Mouse (Mus musculus): ENCODE data around the gene Csnk1g2. TPM values are rescaled to one million over a fixed set of nuclear protein-coding genes. Genes with fewer than 3 reads are reported as not detected.

Gene Csnk1g2
- polyA plus RNA-seq, 1 experiment, result 178 TPM

GRCm38 (mm10) chr10:80655406-80656129, 32.9 kb downstream of the Csnk1g2 start:
- peaks cover 18% of the 10 kb centered on the region for H3K79me2 ChIP-seq (ENCODE audit: control insufficient read depth, insufficient read depth)
- H3K27me3 ChIP-seq (ENCODE audit: control insufficient read depth, insufficient read depth, insufficient read length), result no peaks in the 10 kb centered on the region
- no peak for TF ChIP-seq MAX (IDR thresholded peaks at IDR 0.05; ENCODE audit: low read depth)
- no peak for TF ChIP-seq TCF12 (IDR thresholded peaks at IDR 0.05; ENCODE audit: insufficient read depth, poor library complexity, severe bottlenecking)
- TF ChIP-seq POLR2A (IDR thresholded peaks at IDR 0.05; ENCODE audit: insufficient read length, low read depth), result no peak
- no peak for TF ChIP-seq REST (IDR thresholded peaks at IDR 0.05; ENCODE audit: insufficient read depth, insufficient read length)
- no peak for TF ChIP-seq SRF (IDR thresholded peaks at IDR 0.05; ENCODE audit: control insufficient read depth, insufficient read length, low read depth)
- TF ChIP-seq MYOG (IDR thresholded peaks at IDR 0.05; ENCODE audit: control insufficient read depth in 1 of 3, insufficient read depth in 1 of 3, insufficient read length in 2 of 3, low read depth in 2 of 3), result no peak
- no peak for TF ChIP-seq TCF3 (IDR thresholded peaks at IDR 0.05; ENCODE audit: insufficient read length, low read depth)
- no peak for TF ChIP-seq MYOD1 (IDR thresholded peaks at IDR 0.05; ENCODE audit: control insufficient read depth in 1 of 3, insufficient read length in 2 of 3, low read depth in 2 of 3)
- TF ChIP-seq CEBPB (IDR thresholded peaks at IDR 0.05; ENCODE audit: insufficient read depth, poor library complexity, severe bottlenecking), result no peak
- TF ChIP-seq POLR2AphosphoS2 (IDR thresholded peaks at IDR 0.05; ENCODE audit: insufficient read length, low read depth), result no peak
- no peak for TF ChIP-seq E2F4 (IDR thresholded peaks at IDR 0.05; ENCODE audit: insufficient read depth)
- TF ChIP-seq USF1 (IDR thresholded peaks at IDR 0.05; ENCODE audit: low read depth), result no peak
- peak overlapping the region; percentile 97 for H3ac ChIP-seq (ENCODE audit: control insufficient read depth, insufficient read length)
- no peaks in the 10 kb centered on the region for H3K36me3 ChIP-seq (ENCODE audit: control insufficient read depth, insufficient read depth)
- peak overlapping the region; percentile 84 for H3K4me2 ChIP-seq (ENCODE audit: low read depth)
- H3K4me3 ChIP-seq, result peak overlapping the region; percentile 35

GRCm38 (mm10) chr10:80656130-80656862, 33.7 kb downstream of the Csnk1g2 start:
- peak overlapping the region; percentile 97 for H3ac ChIP-seq (ENCODE audit: control insufficient read depth, insufficient read length)
- no peaks in the 10 kb centered on the region for H3K27me3 ChIP-seq (ENCODE audit: control insufficient read depth, insufficient read depth, insufficient read length)
- peaks cover 18% of the 10 kb centered on the region for H3K79me2 ChIP-seq (ENCODE audit: control insufficient read depth, insufficient read depth)
- peak overlapping the region; percentile 94 for H3K4me2 ChIP-seq (ENCODE audit: low read depth)
- peak overlapping the region; percentile 35 for H3K4me3 ChIP-seq
- peak; percentile 70 for TF ChIP-seq POLR2A (IDR thresholded peaks at IDR 0.05; ENCODE audit: insufficient read length, low read depth)
- no peak for TF ChIP-seq USF1 (IDR thresholded peaks at IDR 0.05; ENCODE audit: low read depth)
- TF ChIP-seq REST (IDR thresholded peaks at IDR 0.05; ENCODE audit: insufficient read depth, insufficient read length), result no peak
- TF ChIP-seq MYOD1 (IDR thresholded peaks at IDR 0.05; ENCODE audit: control insufficient read depth in 1 of 3, insufficient read length in 2 of 3, low read depth in 2 of 3), result peak in 1 of 3 experiments; percentile 1
- peak; percentile 73 for TF ChIP-seq POLR2AphosphoS2 (IDR thresholded peaks at IDR 0.05; ENCODE audit: insufficient read length, low read depth)
- TF ChIP-seq TCF3 (IDR thresholded peaks at IDR 0.05; ENCODE audit: insufficient read length, low read depth), result no peak
- no peaks in the 10 kb centered on the region for H3K36me3 ChIP-seq (ENCODE audit: control insufficient read depth, insufficient read depth)

GRCm38 (mm10) chr10:80656863-80657623, 34.4 kb downstream of the Csnk1g2 start, which contains the start of gene Btbd2:
TSS of gene Btbd2 (minus strand) at chr10:80657071.
- peak within 1 kb of the TSS; percentile 35 for H3K4me3 ChIP-seq
- no peaks in the 10 kb centered on the region for H3K27me3 ChIP-seq (ENCODE audit: control insufficient read depth, insufficient read depth, insufficient read length)
- H3ac ChIP-seq (ENCODE audit: control insufficient read depth, insufficient read length), result peak within 1 kb of the TSS; percentile 97
- TF ChIP-seq USF1 (IDR thresholded peaks at IDR 0.05; ENCODE audit: low read depth), result no peak
- TF ChIP-seq REST (IDR thresholded peaks at IDR 0.05; ENCODE audit: insufficient read depth, insufficient read length), result no peak
- TF ChIP-seq TCF3 (IDR thresholded peaks at IDR 0.05; ENCODE audit: insufficient read length, low read depth), result no peak
- TF ChIP-seq SRF (IDR thresholded peaks at IDR 0.05; ENCODE audit: control insufficient read depth, insufficient read length, low read depth), result no peak
- no peak for TF ChIP-seq POLR2A (IDR thresholded peaks at IDR 0.05; ENCODE audit: insufficient read length, low read depth)
- TF ChIP-seq MYOG (IDR thresholded peaks at IDR 0.05; ENCODE audit: control insufficient read depth in 1 of 3, insufficient read depth in 1 of 3, insufficient read length in 2 of 3, low read depth in 2 of 3), result no peak
- no peak for TF ChIP-seq CEBPB (IDR thresholded peaks at IDR 0.05; ENCODE audit: insufficient read depth, poor library complexity, severe bottlenecking)
- no peak for TF ChIP-seq MAX (IDR thresholded peaks at IDR 0.05; ENCODE audit: low read depth)
- TF ChIP-seq E2F4 (IDR thresholded peaks at IDR 0.05; ENCODE audit: insufficient read depth), result no peak
- no peak for TF ChIP-seq TCF12 (IDR thresholded peaks at IDR 0.05; ENCODE audit: insufficient read depth, poor library complexity, severe bottlenecking)
- TF ChIP-seq MYOD1 (IDR thresholded peaks at IDR 0.05; ENCODE audit: control insufficient read depth in 1 of 3, insufficient read length in 2 of 3, low read depth in 2 of 3), result no peak
- TF ChIP-seq POLR2AphosphoS2 (IDR thresholded peaks at IDR 0.05; ENCODE audit: insufficient read length, low read depth), result no peak
- peaks cover 13% of the 10 kb centered on the region for H3K79me2 ChIP-seq (ENCODE audit: control insufficient read depth, insufficient read depth)
- peak within 1 kb of the TSS; percentile 94 for H3K4me2 ChIP-seq (ENCODE audit: low read depth)
- no peaks in the 10 kb centered on the region for H3K36me3 ChIP-seq (ENCODE audit: control insufficient read depth, insufficient read depth)

GRCm38 (mm10) chr10:80658194-80658840, 35.7 kb downstream of the Csnk1g2 start:
- Histone ChIP-seq H3K79me2 (ENCODE audit: control insufficient read depth, insufficient read depth) (peaks cover 13% of the 10 kb centered on the region), H3K36me3 (ENCODE audit: control insufficient read depth, insufficient read depth) (no peaks in the 10 kb centered on the region), H3ac (ENCODE audit: control insufficient read depth, insufficient read length) (no peak overlapping the region), H3K4me2 (ENCODE audit: low read depth) (no peak overlapping the region), H3K4me3 (no peak overlapping the region), H3K27me3 (ENCODE audit: control insufficient read depth, insufficient read depth, insufficient read length) (no peaks in the 10 kb centered on the region)
- TF ChIP-seq MYOD1 (IDR thresholded peaks at IDR 0.05; ENCODE audit: control insufficient read depth in 1 of 3, insufficient read length in 2 of 3, low read depth in 2 of 3), result no peak
- TF ChIP-seq TCF12 (IDR thresholded peaks at IDR 0.05; ENCODE audit: insufficient read depth, poor library complexity, severe bottlenecking), result no peak
- no peak for TF ChIP-seq SRF (IDR thresholded peaks at IDR 0.05; ENCODE audit: control insufficient read depth, insufficient read length, low read depth)
- TF ChIP-seq TCF3 (IDR thresholded peaks at IDR 0.05; ENCODE audit: insufficient read length, low read depth), result no peak
- TF ChIP-seq MAX (IDR thresholded peaks at IDR 0.05; ENCODE audit: low read depth), result no peak
- no peak for TF ChIP-seq USF1 (IDR thresholded peaks at IDR 0.05; ENCODE audit: low read depth)
- TF ChIP-seq E2F4 (IDR thresholded peaks at IDR 0.05; ENCODE audit: insufficient read depth), result no peak
- no peak for TF ChIP-seq MYOG (IDR thresholded peaks at IDR 0.05; ENCODE audit: control insufficient read depth in 1 of 3, insufficient read depth in 1 of 3, insufficient read length in 2 of 3, low read depth in 2 of 3)
- TF ChIP-seq POLR2A (IDR thresholded peaks at IDR 0.05; ENCODE audit: insufficient read length, low read depth), result no peak

Data from myocyte (in vitro differentiated cells).